Mouse (Mus musculus) yolk sac, embryonic 10.5 days (tissue): ENCODE measurements around the gene Mamdc4.
A peak's percentile ranks its signal among the peaks of the same experiment; 100 is the strongest.

Experiments used
- DNase-seq: peaks from one replicate; pipeline ENCODE4 v3.0.0-alpha.2; 2017; ENCODE audit warnings: low spot score

The Mamdc4 gene

GRCm38 (mm10) chr2:25582466-25583119 lies 7.9 kb upstream of the Mamdc4 start:
- no peak for DNase-seq

- no peak for DNase-seq
Observed at GRCm38 (mm10) chr2:25581901-25582301, 7.3 kb upstream of the Mamdc4 start.

- DNase-seq, result peak; percentile 69
Observed at GRCm38 (mm10) chr2:25581294-25581864, 6.7 kb upstream of the Mamdc4 start, which contains the start of gene Ajm1. TSS of gene Ajm1 (minus strand) at chr2:25581757.

- DNase-seq, result no peak
Observed at GRCm38 (mm10) chr2:25580621-25581101, 6.0 kb upstream of the Mamdc4 start.

- DNase-seq, result no peak
Observed at GRCm38 (mm10) chr2:25579737-25580460, 5.3 kb upstream of the Mamdc4 start.

- no peak for DNase-seq
Observed at GRCm38 (mm10) chr2:25578796-25579736, 4.4 kb upstream of the Mamdc4 start.

- DNase-seq, result no peak
Observed at GRCm38 (mm10) chr2:25577951-25578795, 3.5 kb upstream of the Mamdc4 start.

- no peak for DNase-seq
Observed at GRCm38 (mm10) chr2:25576965-25577891, 2.6 kb upstream of the Mamdc4 start.

GRCm38 (mm10) chr2:25576028-25576850 lies 1.6 kb upstream of the Mamdc4 start:
- no peak for DNase-seq

- DNase-seq, result no peak
Observed at GRCm38 (mm10) chr2:25575432-25576027, 885 bp upstream of the Mamdc4 start.

GRCm38 (mm10) chr2:25574136-25574535 lies 509 bp downstream of the Mamdc4 start:
- no peak for DNase-seq

GRCm38 (mm10) chr2:25573068-25573467 lies 1.6 kb downstream of the Mamdc4 start:
- no peak for DNase-seq

GRCm38 (mm10) chr2:25571221-25571620 lies 3.4 kb downstream of the Mamdc4 start:
- DNase-seq, result no peak

GRCm38 (mm10) chr2:25569323-25569722 lies 5.3 kb downstream of the Mamdc4 start:
- no peak for DNase-seq

- DNase-seq, result peak; percentile 57
Observed at GRCm38 (mm10) chr2:25568473-25569019, 6.1 kb downstream of the Mamdc4 start.

GRCm38 (mm10) chr2:25566558-25566957 lies 8.1 kb downstream of the Mamdc4 start:
- DNase-seq, result no peak

GRCm38 (mm10) chr2:25565741-25566140 lies 8.9 kb downstream of the Mamdc4 start:
- no peak for DNase-seq

GRCm38 (mm10) chr2:25561946-25562345 lies 12.7 kb downstream of the Mamdc4 start:
- DNase-seq, result no peak
